ENCODE assay signal across 11 mouse cellular contexts in genomic region chr1:72813639-72814403, GRCm38 (mm10). TPM values are rescaled to one million over a fixed set of nuclear protein-coding genes. Genes with fewer than 3 reads are reported as not detected.
A peak's percentile ranks its signal among the peaks of the same experiment; 100 is the strongest.
DNase-seq lines count a peak whose midpoint lies in the region; ATAC-seq and TF ChIP-seq lines count a peak whose summit lies in the region.
"Had no signal": no experiment of that assay in that cellular context is flagged by ENCODE, and none has a peak within 500 bp of the region (broad histone marks: within the 10 kb centered on the region; RNA-seq: fewer than 3 reads in every experiment).

No protein-coding gene starts in this region.

- no peak for TF ChIP-seq EP300 in stomach, postnatal 0 days (optimal IDR thresholded peaks at IDR 0.05)

- no peak overlapping the region for H3K4me2 ChIP-seq in forebrain, embryonic 13.5 days
- no peak overlapping the region for H3K4me2 ChIP-seq in stomach, postnatal 0 days (replicated peaks; ENCODE audit: low read depth)

- H3K36me3 ChIP-seq in forebrain, embryonic 13.5 days (ENCODE audit: poor library complexity, severe bottlenecking): no peaks in the 10 kb centered on the region
- no peaks in the 10 kb centered on the region for H3K36me3 ChIP-seq in midbrain, embryonic 10.5 days
- H3K36me3 ChIP-seq in stomach, postnatal 0 days (ENCODE audit: control insufficient read depth, insufficient read depth, low read length): no peaks in the 10 kb centered on the region

- no peak overlapping the region for H3K4me3 ChIP-seq in forebrain, embryonic 13.5 days
- H3K4me3 ChIP-seq in midbrain, embryonic 10.5 days: peak overlapping the region; percentile 7
- no peak overlapping the region for H3K4me3 ChIP-seq in stomach, postnatal 0 days (ENCODE audit: low read depth, low read length)

- H3K9me3 ChIP-seq in forebrain, embryonic 13.5 days (replicated peaks): peaks cover 5% of the 10 kb centered on the region; the same call in 1 of the 2 replicates
- peaks cover 10% of the 10 kb centered on the region; the same call in 1 of the 2 replicates for H3K9me3 ChIP-seq in midbrain, embryonic 10.5 days (replicated peaks)
- H3K9me3 ChIP-seq in stomach, postnatal 0 days (ENCODE audit: control insufficient read depth, low read length): no peaks in the 10 kb centered on the region

- H3K27ac ChIP-seq in forebrain, embryonic 13.5 days: peak overlapping the region; percentile 11; the same call in 1 of the 2 replicates
- peak overlapping the region; percentile 89 for H3K27ac ChIP-seq in midbrain, embryonic 10.5 days (replicated peaks)
- H3K27ac ChIP-seq in stomach, postnatal 0 days (replicated peaks): no peak overlapping the region

- WGBS in forebrain, embryonic 13.5 days: 3% methylated on average over 6 of the region's 6 CpGs
- 5% methylated on average over 6 of the region's 6 CpGs for WGBS in midbrain, embryonic 10.5 days
- WGBS in stomach, postnatal 0 days: 10% methylated on average over 5 of the region's 6 CpGs

- no peak for TF ChIP-seq CTCF in stomach, postnatal 0 days (IDR thresholded peaks at IDR 0.05; ENCODE audit: low read depth)

- DNase-seq in retina, postnatal 1 day: peak; percentile 64
- no peak for DNase-seq in retina, embryonic 14.5 days (ENCODE audit: low spot score)
- DNase-seq in midbrain, embryonic 10.5 days (ENCODE audit: low spot score): peak; percentile 64
- no peak for DNase-seq in stomach, postnatal 0 days (ENCODE audit: low spot score)
- no peak for DNase-seq in right cerebral cortex, postnatal 25 days
- DNase-seq in gastrocnemius, adult 8-10 months (ENCODE audit: low spot score in 2 of 2): no peak
- DNase-seq in right cerebral cortex, postnatal 14 days: no peak
- DNase-seq: adrenal gland, postnatal 36 days; cerebellum, postnatal 36 days; spleen, adult 18-20 months had no signal

- H3K4me1 ChIP-seq in forebrain, embryonic 13.5 days: peaks cover 25% of the 10 kb centered on the region
- H3K4me1 ChIP-seq in midbrain, embryonic 10.5 days: peaks cover 34% of the 10 kb centered on the region
- H3K4me1 ChIP-seq in stomach, postnatal 0 days (replicated peaks; ENCODE audit: control insufficient read depth, insufficient read depth): no peaks in the 10 kb centered on the region

- no peaks in the 10 kb centered on the region for H3K27me3 ChIP-seq in forebrain, embryonic 13.5 days
- H3K27me3 ChIP-seq in midbrain, embryonic 10.5 days (ENCODE audit: low read depth, poor library complexity, severe bottlenecking): peaks cover 2% of the 10 kb centered on the region; the same call in 1 of the 2 replicates
- no peaks in the 10 kb centered on the region for H3K27me3 ChIP-seq in stomach, postnatal 0 days (ENCODE audit: control insufficient read depth, insufficient read depth, low read length)

- ATAC-seq in forebrain, embryonic 13.5 days: peak; percentile 61; the same call in 1 of the 2 replicates
- ATAC-seq in stomach, postnatal 0 days (ENCODE audit: low FRiP score, low TSS enrichment): peak; percentile 56

- H3K9ac ChIP-seq in forebrain, embryonic 13.5 days: no peak overlapping the region; the same call in 1 of the 2 replicates
- H3K9ac ChIP-seq in stomach, postnatal 0 days (ENCODE audit: low read length): 0 out of 2 replicates have a peak overlapping the region, but pooled peaks have one; percentile 1

RNA-seq across cellular contexts. Expression of gene Igfbp2, which starts 10.5 kb away (rescaled TPM):
- polyA plus RNA-seq in forebrain, embryonic 13.5 days (2015; fragmentation: Nextera tagmentation; extraction: Ambion mirVana): 319 and 349 TPM in 2 replicates
- 585 and 600 TPM in 2 replicates for polyA plus RNA-seq in midbrain, embryonic 10.5 days (2016; fragmentation: Nextera tagmentation; extraction: Ambion mirVana)
- 304 and 499 TPM in 2 replicates for polyA plus RNA-seq in stomach, postnatal 0 days (2015; fragmentation: Nextera tagmentation; extraction: Ambion mirVana)
- under 1 TPM in 3 of 4 experiments, not detected in 1; 0.21 to 0.53 (median 0.29) TPM for total RNA-seq in gastrocnemius, adult 8-10 months (2022)

Comparison
In these comparisons a context has a peak if more than half of its experiments do, and no peak if none do; other contexts are left out.
1. DNase-seq: peak in retina, postnatal 1 day (single experiment) and midbrain, embryonic 10.5 days (single experiment); none in retina, embryonic 14.5 days (single experiment), stomach, postnatal 0 days (single experiment), right cerebral cortex, postnatal 25 days (single experiment), gastrocnemius, adult 8-10 months (0 of 2) and right cerebral cortex, postnatal 14 days (single experiment).